Mouse (Mus musculus) myocyte (in vitro differentiated cells): ENCODE data around the gene Dnajb12. TPM values are rescaled to one million over a fixed set of nuclear protein-coding genes. Genes with fewer than 3 reads are reported as not detected.

Experiments used
- H3K27me3 ChIP-seq: one replicate; pipeline ENCODE4 v1.6.1; 2011; ENCODE audit not compliant: control insufficient read depth, insufficient read depth, insufficient read length
- H3K36me3 ChIP-seq: one replicate; pipeline ENCODE4 v1.6.1; 2011; ENCODE audit not compliant: control insufficient read depth, insufficient read depth
- H3K4me2 ChIP-seq: one replicate; pipeline ENCODE4 v1.6.1; 2011; ENCODE audit warnings: low read depth, control low read depth
- H3K4me3 ChIP-seq: one replicate; pipeline ENCODE4 v1.5.1; 2011; ENCODE audit warnings: mild to moderate bottlenecking, control low read depth, moderate library complexity
- H3K79me2 ChIP-seq: one replicate; pipeline ENCODE4 v1.6.1; 2011; ENCODE audit not compliant: control insufficient read depth, insufficient read depth
- H3ac ChIP-seq: one replicate; pipeline ENCODE4 v1.6.1; 2011; ENCODE audit not compliant: control insufficient read depth, insufficient read length
- CEBPB ChIP-seq: IDR thresholded peaks from 2 replicates; pipeline ENCODE4 v1.6.1; 2011; ENCODE audit warnings: mild to moderate bottlenecking, moderate library complexity; ENCODE audit not compliant: poor library complexity, insufficient read depth, severe bottlenecking
- E2F4 ChIP-seq: IDR thresholded peaks from one replicate; pipeline ENCODE4 v1.6.1; 2011; ENCODE audit warnings: mild to moderate bottlenecking, control low read depth, moderate library complexity; ENCODE audit not compliant: insufficient read depth
- MAX ChIP-seq: IDR thresholded peaks from one replicate; pipeline ENCODE4 v1.6.1; 2011; ENCODE audit warnings: low read depth, mild to moderate bottlenecking, control low read depth
- MYOD1 ChIP-seq, 3 experiments: IDR thresholded peaks; one replicate each; pipeline ENCODE4 v1.6.1; 2011; ENCODE audit warnings: control low read depth in 2 of 3, low read depth in 2 of 3, mild to moderate bottlenecking in 2 of 3, moderate library complexity in 1 of 3; ENCODE audit not compliant: insufficient read length in 2 of 3, control insufficient read depth in 1 of 3
- MYOG ChIP-seq, 3 experiments: IDR thresholded peaks; one replicate each; pipeline ENCODE4 v1.6.1; 2011; ENCODE audit warnings: control low read depth in 2 of 3, low read depth in 2 of 3, mild to moderate bottlenecking in 2 of 3; ENCODE audit not compliant: insufficient read length in 2 of 3, control insufficient read depth in 1 of 3, insufficient read depth in 1 of 3
- POLR2A ChIP-seq: IDR thresholded peaks from one replicate; pipeline ENCODE4 v1.6.1; 2011; ENCODE audit warnings: low read depth, mild to moderate bottlenecking, control low read depth, moderate library complexity; ENCODE audit not compliant: insufficient read length
- POLR2AphosphoS2 ChIP-seq: IDR thresholded peaks from one replicate; pipeline ENCODE4 v1.6.1; 2011; ENCODE audit warnings: low read depth, control low read depth; ENCODE audit not compliant: insufficient read length
- REST ChIP-seq: IDR thresholded peaks from one replicate; pipeline ENCODE4 v1.6.1; 2011; ENCODE audit warnings: mild to moderate bottlenecking, control low read depth, moderate library complexity; ENCODE audit not compliant: insufficient read depth, insufficient read length
- SRF ChIP-seq: IDR thresholded peaks from one replicate; pipeline ENCODE4 v1.6.1; 2011; ENCODE audit warnings: low read depth; ENCODE audit not compliant: control insufficient read depth, insufficient read length
- TCF12 ChIP-seq: IDR thresholded peaks from one replicate; pipeline ENCODE4 v1.6.1; 2011; ENCODE audit warnings: mild to moderate bottlenecking, control low read depth; ENCODE audit not compliant: poor library complexity, insufficient read depth, severe bottlenecking
- TCF3 ChIP-seq: IDR thresholded peaks from one replicate; pipeline ENCODE4 v1.6.1; 2011; ENCODE audit warnings: low read depth, control low read depth; ENCODE audit not compliant: insufficient read length
- USF1 ChIP-seq: IDR thresholded peaks from one replicate; pipeline ENCODE4 v1.6.1; 2011; ENCODE audit warnings: low read depth, mild to moderate bottlenecking, control low read depth, moderate library complexity
- polyA plus RNA-seq: library from polyadenylated mRNA; unstranded; fragments of >200 nt; fragmentation: generic; extraction: Trizol; gene quantifications from one replicate; pipeline ENCODE4 v1.2.1, GENCODE M21; 2012; ENCODE audit warnings: missing spikeins

Gene Dnajb12
- polyA plus RNA-seq, 1 experiment: 45.2 TPM

DNA sequence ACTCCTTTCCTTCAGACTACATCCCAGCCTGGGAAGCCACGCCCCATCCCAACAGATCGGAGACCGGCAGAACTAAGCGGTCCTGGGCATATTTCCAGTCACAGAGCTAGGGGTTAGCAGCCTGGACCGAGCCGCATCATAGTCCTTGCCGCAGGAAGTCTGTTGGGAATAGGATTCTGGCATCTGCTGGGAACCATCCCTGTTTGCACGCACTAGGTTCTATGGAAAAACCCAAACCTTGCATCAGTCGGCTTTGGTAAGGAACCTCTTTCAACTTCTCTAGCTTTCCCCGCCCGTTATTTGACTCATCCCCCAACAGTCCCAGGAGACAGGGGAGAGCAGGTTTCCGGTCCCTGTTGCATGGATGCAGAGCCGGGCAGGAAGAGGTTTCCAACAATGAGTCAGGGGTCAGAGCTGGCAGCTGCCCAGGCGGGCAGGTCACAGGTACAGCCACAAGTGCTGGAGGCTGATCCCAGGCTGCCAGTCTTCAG lies 30.0 kb downstream of the Dnajb12 start:
- H3ac ChIP-seq: no peak overlapping the region
- peak; percentile 33 for TF ChIP-seq MAX
- peak in 1 of 3 experiments; percentile 33 for TF ChIP-seq MYOG (IDR thresholded peaks at IDR 0.05; ENCODE audit: control insufficient read depth in 1 of 3, insufficient read depth in 1 of 3, insufficient read length in 2 of 3, low read depth in 2 of 3)
- no peak for TF ChIP-seq TCF12
- TF ChIP-seq USF1: no peak
- no peak for TF ChIP-seq E2F4
- TF ChIP-seq MYOD1 (IDR thresholded peaks at IDR 0.05; ENCODE audit: control insufficient read depth in 1 of 3, insufficient read length in 2 of 3, low read depth in 2 of 3): peak in 1 of 3 experiments; percentile 74
- TF ChIP-seq POLR2AphosphoS2: no peak
- peak; percentile 78 for TF ChIP-seq CEBPB
- no peaks in the 10 kb centered on the region for H3K79me2 ChIP-seq
- H3K27me3 ChIP-seq: no peaks in the 10 kb centered on the region
- H3K36me3 ChIP-seq: no peaks in the 10 kb centered on the region
- peak overlapping the region; percentile 50 for H3K4me2 ChIP-seq
- H3K4me3 ChIP-seq: no peak overlapping the region

DNA sequence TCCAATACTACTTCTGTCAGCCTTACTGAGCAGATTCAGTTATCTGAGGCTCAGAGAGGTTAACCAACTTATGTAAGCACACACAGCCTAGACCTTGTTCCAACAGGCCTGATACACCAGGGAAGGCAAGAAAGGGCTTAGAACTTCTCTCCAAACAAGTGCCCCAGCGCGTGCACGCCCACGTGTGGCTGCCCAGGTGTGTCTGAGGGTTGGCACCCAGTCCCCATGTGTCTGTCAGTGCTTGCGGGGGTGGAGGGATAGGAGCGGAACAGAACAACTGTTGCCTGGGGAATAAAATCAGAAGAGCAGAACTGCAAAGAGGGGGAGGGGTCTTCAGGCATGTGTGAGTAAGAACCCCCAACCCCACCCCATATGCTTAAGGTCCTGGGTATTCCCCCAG lies 31.7 kb downstream of the Dnajb12 start:
- Histone ChIP-seq H3ac (no peak overlapping the region), H3K4me2 (no peak overlapping the region), H3K27me3 (no peaks in the 10 kb centered on the region), H3K36me3 (no peaks in the 10 kb centered on the region), H3K4me3 (no peak overlapping the region), H3K79me2 (no peaks in the 10 kb centered on the region)
- no peak for TF ChIP-seq REST
- peak in 1 of 3 experiments; percentile 39 for TF ChIP-seq MYOD1 (IDR thresholded peaks at IDR 0.05; ENCODE audit: control insufficient read depth in 1 of 3, insufficient read length in 2 of 3, low read depth in 2 of 3)
- TF ChIP-seq MYOG (IDR thresholded peaks at IDR 0.05; ENCODE audit: control insufficient read depth in 1 of 3, insufficient read depth in 1 of 3, insufficient read length in 2 of 3, low read depth in 2 of 3): peak in 1 of 3 experiments; percentile 34
- no peak for TF ChIP-seq E2F4

- Histone ChIP-seq H3K36me3 (no peaks in the 10 kb centered on the region), H3K4me3 (no peak overlapping the region), H3ac (no peak overlapping the region), H3K79me2 (no peaks in the 10 kb centered on the region), H3K27me3 (no peaks in the 10 kb centered on the region), H3K4me2 (no peak overlapping the region)
- TF ChIP-seq REST (no peak), TCF3 (no peak), TCF12 (no peak), POLR2AphosphoS2 (no peak), POLR2A (no peak), MAX (no peak), E2F4 (no peak), CEBPB (no peak), USF1 (no peak), MYOD1 (IDR thresholded peaks at IDR 0.05; ENCODE audit: control insufficient read depth in 1 of 3, insufficient read length in 2 of 3, low read depth in 2 of 3) (no peak), SRF (no peak)
Measured at GRCm38 (mm10) chr10:59911561-59912198, 32.3 kb downstream of the Dnajb12 start.

GRCm38 (mm10) chr10:59915196-59915962 lies 36.0 kb downstream of the Dnajb12 start:
- H3K4me2 ChIP-seq: peak overlapping the region; percentile 61
- H3K36me3 ChIP-seq: no peaks in the 10 kb centered on the region
- no peaks in the 10 kb centered on the region for H3K27me3 ChIP-seq
- TF ChIP-seq REST (no peak), E2F4 (no peak), POLR2A (no peak), POLR2AphosphoS2 (no peak), TCF3 (no peak), MAX (no peak), MYOG (IDR thresholded peaks at IDR 0.05; ENCODE audit: control insufficient read depth in 1 of 3, insufficient read depth in 1 of 3, insufficient read length in 2 of 3, low read depth in 2 of 3) (peak in 2 of 3 experiments; percentile 72 to 86), USF1 (no peak), MYOD1 (IDR thresholded peaks at IDR 0.05; ENCODE audit: control insufficient read depth in 1 of 3, insufficient read length in 2 of 3, low read depth in 2 of 3) (peak in 2 of 3 experiments; percentile 74 to 84), CEBPB (no peak), SRF (no peak), TCF12 (peak; percentile 13)
- no peak overlapping the region for H3ac ChIP-seq
- H3K79me2 ChIP-seq: no peaks in the 10 kb centered on the region
- H3K4me3 ChIP-seq: no peak overlapping the region

- no peak overlapping the region for H3K4me3 ChIP-seq
Measured at GRCm38 (mm10) chr10:59916159-59916558, 36.8 kb downstream of the Dnajb12 start.

More at GRCm38 (mm10) chr10:59916159-59916558, 36.8 kb downstream of the Dnajb12 start:
- Histone ChIP-seq H3K36me3 (no peaks in the 10 kb centered on the region), H3K79me2 (no peaks in the 10 kb centered on the region), H3K4me2 (peak overlapping the region; percentile 61), H3ac (no peak overlapping the region), H3K27me3 (no peaks in the 10 kb centered on the region)
- no peak for TF ChIP-seq POLR2AphosphoS2
- TF ChIP-seq TCF12: peak; percentile 84
- TF ChIP-seq CEBPB: peak; percentile 69; the same call in 1 of the 2 replicates
- no peak for TF ChIP-seq E2F4
- TF ChIP-seq POLR2A: no peak
- TF ChIP-seq MYOD1 (IDR thresholded peaks at IDR 0.05; ENCODE audit: control insufficient read depth in 1 of 3, insufficient read length in 2 of 3, low read depth in 2 of 3): peak; percentile 43 to 96 (median 89)
- no peak for TF ChIP-seq REST
- peak; percentile 62 for TF ChIP-seq TCF3
- TF ChIP-seq USF1: no peak
- peak; percentile 57 to 93 (median 86) for TF ChIP-seq MYOG (IDR thresholded peaks at IDR 0.05; ENCODE audit: control insufficient read depth in 1 of 3, insufficient read depth in 1 of 3, insufficient read length in 2 of 3, low read depth in 2 of 3)
- TF ChIP-seq MAX: peak; percentile 35
- TF ChIP-seq SRF: no peak
